Mouse (Mus musculus): ENCODE measurements around the gene Tns1. TPM values are rescaled to one million over a fixed set of nuclear protein-coding genes. Genes with fewer than 3 reads are reported as not detected.

The Tns1 gene
- polyA plus RNA-seq, 1 experiment from 2014 or later = 184 TPM

DNA sequence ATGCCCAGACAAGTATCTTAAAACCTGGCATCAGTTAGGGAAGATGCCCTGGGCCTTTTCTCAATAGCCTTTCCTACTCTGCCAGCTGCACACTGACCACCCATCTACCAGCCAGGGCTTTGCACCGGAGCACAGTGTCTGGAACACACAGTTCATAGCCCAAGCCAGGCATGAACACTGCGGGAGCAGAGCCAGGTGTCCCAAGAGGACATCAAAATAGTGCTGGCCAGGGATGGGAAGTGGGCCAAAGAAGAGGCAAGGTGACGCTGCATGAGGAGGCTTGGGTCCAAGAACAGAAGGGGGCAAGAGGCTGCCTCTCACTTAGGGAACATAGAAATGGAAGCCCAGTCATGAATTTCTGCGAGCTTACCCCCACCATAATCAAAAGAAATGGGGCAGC, 18.6 kb downstream of the Tns1 start:
- Histone ChIP-seq H3K9me3 (ENCODE audit: low read length) (no peaks in the 10 kb centered on the region), H3K27ac (ENCODE audit: low read length) (no peak overlapping the region), H3K4me2 (replicated peaks; ENCODE audit: low read depth, low read length) (no peak overlapping the region), H3K27me3 (replicated peaks; ENCODE audit: insufficient read depth, low read length) (no peaks in the 10 kb centered on the region), H3K36me3 (ENCODE audit: insufficient read depth, low read length) (no peaks in the 10 kb centered on the region), H3K4me1 (ENCODE audit: insufficient read depth, low read depth, low read length) (no peaks in the 10 kb centered on the region), H3K4me3 (ENCODE audit: low read depth, low read length) (no peak overlapping the region), H3K9ac (replicated peaks; ENCODE audit: low read depth) (no peak overlapping the region)
- DNase-seq (ENCODE audit: low spot score) = no peak
- TF ChIP-seq EP300 (IDR thresholded peaks at IDR 0.05) = no peak
- no peak for TF ChIP-seq CTCF (IDR thresholded peaks at IDR 0.05)
- no peak for ATAC-seq
- WGBS = 79% methylated on average over 4 of the region's 4 CpGs

DNA sequence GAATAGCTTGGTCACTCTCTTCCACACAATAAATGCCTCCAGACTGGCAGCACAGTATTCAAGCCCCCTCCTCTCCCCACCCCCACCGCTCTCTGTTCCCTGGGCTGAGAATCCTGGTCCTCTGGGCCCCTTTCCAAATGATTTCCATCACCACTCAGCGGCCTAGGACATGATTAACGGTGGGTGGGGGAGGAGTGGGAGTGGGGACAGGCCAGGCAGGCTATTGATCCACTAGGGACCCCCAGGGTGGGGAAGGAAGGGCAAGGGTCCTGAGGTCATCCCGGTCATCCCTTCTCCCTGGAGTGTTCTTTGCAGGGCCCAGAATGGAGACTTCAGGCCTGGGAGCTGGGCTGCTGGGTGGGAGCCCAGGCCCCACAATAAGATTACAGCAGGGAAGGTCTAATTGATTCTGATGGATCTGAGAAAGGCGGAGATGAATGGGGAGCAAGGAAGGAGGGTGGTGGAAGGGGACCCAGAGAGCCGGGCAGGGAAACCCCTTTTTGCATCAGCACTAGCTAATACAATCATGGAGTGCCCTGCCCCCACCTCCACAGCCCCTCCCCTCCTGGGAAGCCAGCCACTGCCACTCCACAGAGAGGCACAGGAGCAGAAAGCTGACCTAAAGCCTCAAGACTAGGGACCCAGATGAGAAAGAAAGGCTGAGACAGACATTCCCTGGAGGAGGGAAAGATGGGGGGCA, 20.4 kb downstream of the Tns1 start:
- Histone ChIP-seq H3K9ac (replicated peaks; ENCODE audit: low read depth) (no peak overlapping the region), H3K27ac (ENCODE audit: low read length) (no peak overlapping the region)

DNA sequence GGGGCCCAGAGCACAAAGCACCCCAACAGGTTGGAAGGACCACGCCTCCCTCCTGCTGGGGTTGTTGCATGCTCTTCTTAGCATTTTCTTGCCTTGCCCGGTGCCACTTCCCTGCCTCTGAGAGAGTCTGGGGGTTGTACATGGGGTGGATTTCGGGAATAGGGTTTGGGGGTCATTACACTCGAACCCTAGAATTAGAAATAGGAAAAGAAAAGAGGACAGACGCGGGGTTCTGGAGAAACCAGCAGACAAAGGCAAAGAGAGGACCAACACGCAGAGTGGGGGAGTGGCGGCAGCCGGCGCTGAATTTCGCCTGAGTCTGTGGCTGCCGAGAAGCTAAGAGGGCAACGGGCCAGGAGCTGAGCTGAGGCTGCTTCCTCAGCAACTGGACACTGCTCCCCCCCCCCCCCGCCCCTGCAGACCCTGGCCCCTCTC, 25.2 kb downstream of the Tns1 start:
- DNase-seq (ENCODE audit: low spot score) = peak; percentile 49
- WGBS = 1% methylated on average over 9 of the region's 14 CpGs
- Histone ChIP-seq H3K4me3 (ENCODE audit: low read depth, low read length) (peak overlapping the region; percentile 21), H3K27ac (ENCODE audit: low read length) (no peak overlapping the region), H3K27me3 (replicated peaks; ENCODE audit: insufficient read depth, low read length) (no peaks in the 10 kb centered on the region), H3K4me2 (replicated peaks; ENCODE audit: low read depth, low read length) (peak overlapping the region; percentile 61), H3K36me3 (ENCODE audit: insufficient read depth, low read length) (no peaks in the 10 kb centered on the region), H3K9ac (replicated peaks; ENCODE audit: low read depth) (no peak overlapping the region), H3K4me1 (ENCODE audit: insufficient read depth, low read depth, low read length) (peaks cover 11% of the 10 kb centered on the region; the same call in 1 of the 2 replicates), H3K9me3 (ENCODE audit: low read length) (no peaks in the 10 kb centered on the region)
- TF ChIP-seq EP300 (IDR thresholded peaks at IDR 0.05) (no peak), CTCF (IDR thresholded peaks at IDR 0.05) (no peak)
- 0 out of 2 replicates have a peak, but pooled peaks have one; percentile 16 for ATAC-seq

More for the DNA sequence above, 20.4 kb downstream of the Tns1 start:
- no peak for ATAC-seq
- TF ChIP-seq CTCF (IDR thresholded peaks at IDR 0.05) (no peak), EP300 (IDR thresholded peaks at IDR 0.05) (no peak)
- Histone ChIP-seq H3K4me1 (ENCODE audit: insufficient read depth, low read depth, low read length) (0 out of 2 replicates have a peak, but pooled peaks cover 3% of the 10 kb centered on the region), H3K9me3 (ENCODE audit: low read length) (no peaks in the 10 kb centered on the region), H3K4me2 (replicated peaks; ENCODE audit: low read depth, low read length) (no peak overlapping the region), H3K27me3 (replicated peaks; ENCODE audit: insufficient read depth, low read length) (no peaks in the 10 kb centered on the region), H3K36me3 (ENCODE audit: insufficient read depth, low read length) (no peaks in the 10 kb centered on the region), H3K4me3 (ENCODE audit: low read depth, low read length) (no peak overlapping the region)
- 41% methylated on average over 6 of the region's 6 CpGs for WGBS
- no peak for DNase-seq (ENCODE audit: low spot score)

GRCm38 (mm10) chr1:74098004-74099000, 25.9 kb downstream of the Tns1 start:
- 2% methylated on average over 49 of the region's 58 CpGs for WGBS
- Histone ChIP-seq H3K9me3 (ENCODE audit: low read length) (no peaks in the 10 kb centered on the region), H3K36me3 (ENCODE audit: insufficient read depth, low read length) (no peaks in the 10 kb centered on the region), H3K4me1 (ENCODE audit: insufficient read depth, low read depth, low read length) (peaks cover 11% of the 10 kb centered on the region; the same call in 1 of the 2 replicates), H3K4me2 (replicated peaks; ENCODE audit: low read depth, low read length) (peak overlapping the region; percentile 61), H3K4me3 (ENCODE audit: low read depth, low read length) (peak overlapping the region; percentile 21), H3K27ac (ENCODE audit: low read length) (no peak overlapping the region), H3K9ac (replicated peaks; ENCODE audit: low read depth) (no peak overlapping the region), H3K27me3 (replicated peaks; ENCODE audit: insufficient read depth, low read length) (no peaks in the 10 kb centered on the region)
- DNase-seq (ENCODE audit: low spot score) (peak; percentile 57), ATAC-seq (peak; percentile 53)
- peak; percentile 58 for TF ChIP-seq CTCF (IDR thresholded peaks at IDR 0.05)
- no peak for TF ChIP-seq EP300 (IDR thresholded peaks at IDR 0.05)

DNA sequence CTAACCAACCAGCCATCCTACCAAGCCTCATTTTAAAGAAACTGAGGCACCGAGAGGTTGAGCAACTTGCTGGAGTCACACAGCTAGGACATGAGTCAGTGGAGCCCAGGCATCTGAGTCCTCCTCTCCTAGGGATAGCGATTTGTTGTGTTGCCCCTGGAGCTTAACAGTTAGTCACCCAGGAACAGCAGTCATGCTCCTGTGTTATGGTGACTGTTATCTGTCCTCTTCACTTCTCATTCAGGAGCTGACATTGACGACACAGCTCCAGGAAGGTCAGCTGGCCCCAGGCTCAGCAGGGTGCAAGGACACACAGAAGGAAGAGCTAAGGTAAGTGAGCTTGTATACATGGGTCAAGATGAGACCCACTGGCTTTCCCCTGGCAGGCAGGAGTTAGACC, 28.5 kb downstream of the Tns1 start:
- DNase-seq (ENCODE audit: low spot score) = no peak
- peaks cover 23% of the 10 kb centered on the region for H3K4me1 ChIP-seq (ENCODE audit: insufficient read depth, low read depth, low read length)

DNA sequence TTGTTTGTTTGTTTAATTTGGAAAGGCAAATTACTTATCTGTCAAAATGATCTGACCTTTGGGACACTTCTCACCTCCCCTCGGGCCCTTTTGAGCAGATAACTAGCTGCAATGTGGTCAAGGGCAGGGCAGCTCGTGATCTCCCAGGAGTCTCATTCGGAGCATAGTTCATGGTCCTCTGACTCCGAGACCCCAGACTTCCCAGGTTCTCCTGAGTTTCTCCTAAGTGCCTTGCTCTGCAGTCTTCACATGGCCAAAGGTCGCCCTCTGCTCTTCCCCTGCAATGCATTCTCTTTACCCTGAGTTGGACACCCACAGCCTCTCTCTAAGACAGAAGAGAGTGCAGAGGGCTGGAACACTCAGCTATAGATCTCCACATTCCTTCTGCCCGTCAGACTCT, 29.0 kb downstream of the Tns1 start:
- no peak overlapping the region for H3K27ac ChIP-seq (ENCODE audit: low read length)
- WGBS = 56% methylated on average over 6 of the region's 6 CpGs
- H3K36me3 ChIP-seq (ENCODE audit: insufficient read depth, low read length) = no peaks in the 10 kb centered on the region
- TF ChIP-seq EP300 (IDR thresholded peaks at IDR 0.05) = no peak
- peaks cover 23% of the 10 kb centered on the region for H3K4me1 ChIP-seq (ENCODE audit: insufficient read depth, low read depth, low read length)
- H3K4me2 ChIP-seq (replicated peaks; ENCODE audit: low read depth, low read length) = no peak overlapping the region
- H3K9ac ChIP-seq (replicated peaks; ENCODE audit: low read depth) = no peak overlapping the region
- H3K9me3 ChIP-seq (ENCODE audit: low read length) = no peaks in the 10 kb centered on the region
- no peaks in the 10 kb centered on the region for H3K27me3 ChIP-seq (replicated peaks; ENCODE audit: insufficient read depth, low read length)
- no peak for DNase-seq (ENCODE audit: low spot score)
- H3K4me3 ChIP-seq (ENCODE audit: low read depth, low read length) = no peak overlapping the region
- no peak for ATAC-seq

More for the DNA sequence above, 28.5 kb downstream of the Tns1 start:
- Histone ChIP-seq H3K9ac (replicated peaks; ENCODE audit: low read depth) (no peak overlapping the region), H3K4me3 (ENCODE audit: low read depth, low read length) (no peak overlapping the region), H3K27me3 (replicated peaks; ENCODE audit: insufficient read depth, low read length) (no peaks in the 10 kb centered on the region), H3K27ac (ENCODE audit: low read length) (no peak overlapping the region), H3K9me3 (ENCODE audit: low read length) (no peaks in the 10 kb centered on the region), H3K4me2 (replicated peaks; ENCODE audit: low read depth, low read length) (no peak overlapping the region), H3K36me3 (ENCODE audit: insufficient read depth, low read length) (no peaks in the 10 kb centered on the region)
- TF ChIP-seq EP300 (IDR thresholded peaks at IDR 0.05) = no peak
- no peak for TF ChIP-seq CTCF (IDR thresholded peaks at IDR 0.05)
- 50% methylated on average over 3 of the region's 3 CpGs for WGBS
- no peak for ATAC-seq

Measured in lung, postnatal 0 days (tissue).